Mouse (Mus musculus): ENCODE measurements around the gene Jund. TPM values are rescaled to one million over a fixed set of nuclear protein-coding genes. Genes with fewer than 3 reads are reported as not detected.

Gene Jund
- total and polyA plus RNA-seq, 3 experiments, result 16.5 to 18.8 TPM; not detected in 1

- DNase-seq (ENCODE audit: low read depth, low spot score), result no peak
- H3K4me1 ChIP-seq (ENCODE audit: control insufficient read depth in 1 of 2, insufficient read depth in 2 of 2, low read length in 2 of 2), result no peaks in the 10 kb centered on the region
- no peak overlapping the region for H3K27ac ChIP-seq (ENCODE audit: control insufficient read depth, low read depth, low read length)
- H3K36me3 ChIP-seq (ENCODE audit: control insufficient read depth in 1 of 2, insufficient read depth in 2 of 2, low read length in 2 of 2), result no peaks in the 10 kb centered on the region
- no peaks in the 10 kb centered on the region for H3K79me2 ChIP-seq (ENCODE audit: control insufficient read depth, insufficient read depth, low read length, poor library complexity)
- no peak overlapping the region for H3K9ac ChIP-seq (ENCODE audit: control insufficient read depth, low read depth, low read length, poor library complexity, severe bottlenecking)
- H3K4me3 ChIP-seq (ENCODE audit: control insufficient read depth in 1 of 2, insufficient read depth in 1 of 2, low read depth in 2 of 2, low read length in 2 of 2), result no peak overlapping the region
- TF ChIP-seq RAD21 (IDR thresholded peaks at IDR 0.05; ENCODE audit: low read depth, low read length), result no peak
- TF ChIP-seq USF2 (IDR thresholded peaks at IDR 0.05; ENCODE audit: borderline replicate concordance in 1 of 2, insufficient read depth in 1 of 2, low read depth in 1 of 2, low read length in 2 of 2), result no peak
- no peak for TF ChIP-seq MXI1 (IDR thresholded peaks at IDR 0.05; ENCODE audit: low read depth, low read length)
- no peaks in the 10 kb centered on the region for H3K9me3 ChIP-seq (replicated peaks; ENCODE audit: insufficient read depth, low read length)
- H3K27me3 ChIP-seq (ENCODE audit: control insufficient read depth in 1 of 2, insufficient read depth in 2 of 2, low read length in 2 of 2), result peaks cover 0 to 8% of the 10 kb centered on the region in 2 experiments
Observed at GRCm38 (mm10) chr8:70687576-70687975, 11.2 kb upstream of the Jund start.

GRCm38 (mm10) chr8:70688136-70688535 lies 10.6 kb upstream of the Jund start:
- no peak for TF ChIP-seq CHD1 (IDR thresholded peaks at IDR 0.05; ENCODE audit: low read depth, low read length)
- TF ChIP-seq CHD2 (IDR thresholded peaks at IDR 0.05; ENCODE audit: low read length), result no peak
- TF ChIP-seq RCOR1 (IDR thresholded peaks at IDR 0.05; ENCODE audit: low read depth, low read length), result no peak
- TF ChIP-seq MXI1 (IDR thresholded peaks at IDR 0.05; ENCODE audit: low read depth, low read length), result no peak
- TF ChIP-seq GABPA (IDR thresholded peaks at IDR 0.05; ENCODE audit: low read depth, low read length), result no peak
- no peak for TF ChIP-seq ZKSCAN1 (IDR thresholded peaks at IDR 0.05; ENCODE audit: low read depth, low read length)
- no peak for TF ChIP-seq TAL1 (IDR thresholded peaks at IDR 0.05; ENCODE audit: low read length)
- TF ChIP-seq KAT2A (conservative IDR thresholded peaks at IDR 0.05; ENCODE audit: low read depth, low read length), result no peak
- no peak for TF ChIP-seq TBP (IDR thresholded peaks at IDR 0.05; ENCODE audit: low read depth, low read length)
- Histone ChIP-seq H3K4me3 (ENCODE audit: control insufficient read depth in 1 of 2, insufficient read depth in 1 of 2, low read depth in 2 of 2, low read length in 2 of 2) (no peak overlapping the region), H3K9me3 (replicated peaks; ENCODE audit: insufficient read depth, low read length) (no peaks in the 10 kb centered on the region), H3K27me3 (ENCODE audit: control insufficient read depth in 1 of 2, insufficient read depth in 2 of 2, low read length in 2 of 2) (peaks cover 0 to 8% of the 10 kb centered on the region in 2 experiments), H3K27ac (ENCODE audit: control insufficient read depth, low read depth, low read length) (no peak overlapping the region), H3K79me2 (ENCODE audit: control insufficient read depth, insufficient read depth, low read length, poor library complexity) (no peaks in the 10 kb centered on the region), H3K36me3 (ENCODE audit: control insufficient read depth in 1 of 2, insufficient read depth in 2 of 2, low read length in 2 of 2) (no peaks in the 10 kb centered on the region), H3K9ac (ENCODE audit: control insufficient read depth, low read depth, low read length, poor library complexity, severe bottlenecking) (no peak overlapping the region), H3K4me1 (ENCODE audit: control insufficient read depth in 1 of 2, insufficient read depth in 2 of 2, low read length in 2 of 2) (0 out of 4 replicates have a peak, but pooled peaks cover 0 to under 1% of the 10 kb centered on the region in 2 experiments)
- DNase-seq (ENCODE audit: low read depth, low spot score), result no peak

GRCm38 (mm10) chr8:70689892-70690390 lies 8.8 kb upstream of the Jund start:
- H3K9me3 ChIP-seq (replicated peaks; ENCODE audit: insufficient read depth, low read length), result no peaks in the 10 kb centered on the region
- no peak for DNase-seq (ENCODE audit: low read depth, low spot score)
- TF ChIP-seq HCFC1 (IDR thresholded peaks at IDR 0.05; ENCODE audit: low read depth, low read length), result no peak
- H3K36me3 ChIP-seq (ENCODE audit: control insufficient read depth in 1 of 2, insufficient read depth in 2 of 2, low read length in 2 of 2), result peaks cover 0 to 3% of the 10 kb centered on the region in 2 experiments; a peak in 2 of 4 replicates
- H3K9ac ChIP-seq (ENCODE audit: control insufficient read depth, low read depth, low read length, poor library complexity, severe bottlenecking), result no peak overlapping the region
- peaks cover under 1 to 10% of the 10 kb centered on the region in 2 experiments; a peak in 3 of 4 replicates for H3K4me1 ChIP-seq (ENCODE audit: control insufficient read depth in 1 of 2, insufficient read depth in 2 of 2, low read length in 2 of 2)
- peaks cover 0 to 5% of the 10 kb centered on the region in 2 experiments for H3K27me3 ChIP-seq (ENCODE audit: control insufficient read depth in 1 of 2, insufficient read depth in 2 of 2, low read length in 2 of 2)
- no peak overlapping the region for H3K4me3 ChIP-seq (ENCODE audit: control insufficient read depth in 1 of 2, insufficient read depth in 1 of 2, low read depth in 2 of 2, low read length in 2 of 2)
- no peak overlapping the region for H3K27ac ChIP-seq (ENCODE audit: control insufficient read depth, low read depth, low read length)
- H3K79me2 ChIP-seq (ENCODE audit: control insufficient read depth, insufficient read depth, low read length, poor library complexity), result no peaks in the 10 kb centered on the region

Measured in MEL (cell line).